Mouse (Mus musculus): ENCODE data around the gene Arvcf. TPM values are rescaled to one million over a fixed set of nuclear protein-coding genes. Genes with fewer than 3 reads are reported as not detected.

The Arvcf gene
- polyA plus RNA-seq, 2 experiments = 6.4 to 7.4 TPM

- ATAC-seq (ENCODE audit: insufficient read depth) (no peak), DNase-seq (ENCODE audit: low read depth in 3 of 3, low spot score in 3 of 3) (no peak)
- H3K4me3 ChIP-seq (ENCODE audit: insufficient read depth in 1 of 2, low read depth in 2 of 2, low read length in 2 of 2) = peak overlapping the region; percentile 12 to 82; a peak in 3 of 4 replicates
- peak overlapping the region; percentile 96 for H3K4me2 ChIP-seq (ENCODE audit: low read depth)
- 85% methylated on average over 5 of the region's 5 CpGs for WGBS (ENCODE audit: insufficient replicate concordance)
- TF ChIP-seq EP300 (IDR thresholded peaks at IDR 0.05; ENCODE audit: low read depth) (no peak), CTCF (IDR thresholded peaks at IDR 0.05; ENCODE audit: low read depth) (no peak)
- peak overlapping the region; percentile 43 for H3K27ac ChIP-seq
- no peaks in the 10 kb centered on the region for H3K9me3 ChIP-seq (ENCODE audit: control insufficient read depth, low read length)
- peaks cover 37% of the 10 kb centered on the region for H3K36me3 ChIP-seq (replicated peaks; ENCODE audit: control insufficient read depth, insufficient read depth, low read depth)
- H3K27me3 ChIP-seq (ENCODE audit: control insufficient read depth, insufficient read depth, low read length) = no peaks in the 10 kb centered on the region
- peaks cover 45 to 51% of the 10 kb centered on the region in 2 experiments for H3K4me1 ChIP-seq (replicated peaks; ENCODE audit: control insufficient read depth in 2 of 2, insufficient read depth in 2 of 2, low read length in 1 of 2)
- H3K9ac ChIP-seq (replicated peaks) = peak overlapping the region; percentile 39
These were observed 75.9 kb downstream of the Arvcf start for GRCm38 (mm10) chr16:18423915-18424265.

- H3K4me2 ChIP-seq (ENCODE audit: low read depth) = peak overlapping the region; percentile 96
- H3K9me3 ChIP-seq (ENCODE audit: control insufficient read depth, low read length) = no peaks in the 10 kb centered on the region
- no peak for ATAC-seq (ENCODE audit: insufficient read depth)
- no peaks in the 10 kb centered on the region for H3K27me3 ChIP-seq (ENCODE audit: control insufficient read depth, insufficient read depth, low read length)
- peaks cover 37% of the 10 kb centered on the region for H3K36me3 ChIP-seq (replicated peaks; ENCODE audit: control insufficient read depth, insufficient read depth, low read depth)
- peak overlapping the region; percentile 91 for H3K9ac ChIP-seq (replicated peaks)
- DNase-seq (ENCODE audit: low read depth in 3 of 3, low spot score in 3 of 3) = no peak
- peak overlapping the region; percentile 57 to 82 for H3K4me3 ChIP-seq (ENCODE audit: insufficient read depth in 1 of 2, low read depth in 2 of 2, low read length in 2 of 2)
- TF ChIP-seq CTCF (IDR thresholded peaks at IDR 0.05; ENCODE audit: low read depth) (no peak), EP300 (IDR thresholded peaks at IDR 0.05; ENCODE audit: low read depth) (no peak)
- peak overlapping the region; percentile 98 for H3K27ac ChIP-seq
- H3K4me1 ChIP-seq (replicated peaks; ENCODE audit: control insufficient read depth in 2 of 2, insufficient read depth in 2 of 2, low read length in 1 of 2) = peaks cover 42 to 46% of the 10 kb centered on the region in 2 experiments
- WGBS (ENCODE audit: insufficient replicate concordance) = 62% methylated on average over 11 of the region's 11 CpGs
These were observed 76.5 kb downstream of the Arvcf start for GRCm38 (mm10) chr16:18424364-18425045.

GRCm38 (mm10) chr16:18425475-18426214 is 77.7 kb downstream of the Arvcf start:
- no peak for TF ChIP-seq CTCF (IDR thresholded peaks at IDR 0.05; ENCODE audit: low read depth)
- no peak for TF ChIP-seq EP300 (IDR thresholded peaks at IDR 0.05; ENCODE audit: low read depth)
- Histone ChIP-seq H3K27ac (peak overlapping the region; percentile 98), H3K4me2 (ENCODE audit: low read depth) (peak overlapping the region; percentile 96), H3K9ac (replicated peaks) (peak overlapping the region; percentile 91), H3K36me3 (replicated peaks; ENCODE audit: control insufficient read depth, insufficient read depth, low read depth) (peaks cover 34% of the 10 kb centered on the region), H3K27me3 (ENCODE audit: control insufficient read depth, insufficient read depth, low read length) (no peaks in the 10 kb centered on the region), H3K4me1 (replicated peaks; ENCODE audit: control insufficient read depth in 2 of 2, insufficient read depth in 2 of 2, low read length in 1 of 2) (peaks cover 33 to 39% of the 10 kb centered on the region in 2 experiments), H3K4me3 (ENCODE audit: insufficient read depth in 1 of 2, low read depth in 2 of 2, low read length in 2 of 2) (peak overlapping the region; percentile 82 to 96), H3K9me3 (ENCODE audit: control insufficient read depth, low read length) (no peaks in the 10 kb centered on the region)
- WGBS (ENCODE audit: insufficient replicate concordance) = 8% methylated on average over 10 of the region's 10 CpGs
- DNase-seq (ENCODE audit: low read depth in 3 of 3, low spot score in 3 of 3) = no peak
- no peak for ATAC-seq (ENCODE audit: insufficient read depth)

- Histone ChIP-seq H3K36me3 (replicated peaks; ENCODE audit: control insufficient read depth, insufficient read depth, low read depth) (peaks cover 30% of the 10 kb centered on the region), H3K27me3 (ENCODE audit: control insufficient read depth, insufficient read depth, low read length) (no peaks in the 10 kb centered on the region), H3K9ac (replicated peaks) (peak within 1 kb of the TSS; percentile 91), H3K4me3 (ENCODE audit: insufficient read depth in 1 of 2, low read depth in 2 of 2, low read length in 2 of 2) (peak within 1 kb of the TSS; percentile 82 to 96), H3K27ac (peak within 1 kb of the TSS; percentile 98), H3K9me3 (ENCODE audit: control insufficient read depth, low read length) (no peaks in the 10 kb centered on the region), H3K4me1 (replicated peaks; ENCODE audit: control insufficient read depth in 2 of 2, insufficient read depth in 2 of 2, low read length in 1 of 2) (peaks cover 34 to 40% of the 10 kb centered on the region in 2 experiments), H3K4me2 (ENCODE audit: low read depth) (peak within 1 kb of the TSS; percentile 96)
- WGBS (ENCODE audit: insufficient replicate concordance) = under 1% methylated on average over 52 of the region's 52 CpGs
- peak; percentile 63 to 74 (median 72) for DNase-seq (ENCODE audit: low read depth in 3 of 3, low spot score in 3 of 3)
- peak; percentile 28; the same call in 1 of the 2 replicates for TF ChIP-seq EP300 (IDR thresholded peaks at IDR 0.05; ENCODE audit: low read depth)
- peak; percentile 81 for TF ChIP-seq CTCF (IDR thresholded peaks at IDR 0.05; ENCODE audit: low read depth)
- ATAC-seq (ENCODE audit: insufficient read depth) = peak; percentile 64
These were observed 78.3 kb downstream of the Arvcf start, which contains the start of gene Txnrd2 for GRCm38 (mm10) chr16:18426215-18426791. Txnrd2 (plus strand) TSS chr16:18426384.
